Mouse (Mus musculus) kidney, adult 2 months (tissue): ENCODE data around the gene Lyrm7.

Source experiments
- CTCF ChIP-seq: fragments of 200-500 bp; conservative IDR thresholded peaks from 2 replicates; pipeline ENCODE4 v1.5.1; 2011; ENCODE audit warnings: low read depth, mild to moderate bottlenecking, control low read depth, low read length, moderate library complexity, mixed read lengths; ENCODE audit not compliant: insufficient read depth, insufficient read length
- POLR2A ChIP-seq: fragments of 200-500 bp; IDR thresholded peaks from one replicate; pipeline ENCODE4 v1.6.1; 2011; ENCODE audit warnings: low read depth, low read length, control low read depth

DNA sequence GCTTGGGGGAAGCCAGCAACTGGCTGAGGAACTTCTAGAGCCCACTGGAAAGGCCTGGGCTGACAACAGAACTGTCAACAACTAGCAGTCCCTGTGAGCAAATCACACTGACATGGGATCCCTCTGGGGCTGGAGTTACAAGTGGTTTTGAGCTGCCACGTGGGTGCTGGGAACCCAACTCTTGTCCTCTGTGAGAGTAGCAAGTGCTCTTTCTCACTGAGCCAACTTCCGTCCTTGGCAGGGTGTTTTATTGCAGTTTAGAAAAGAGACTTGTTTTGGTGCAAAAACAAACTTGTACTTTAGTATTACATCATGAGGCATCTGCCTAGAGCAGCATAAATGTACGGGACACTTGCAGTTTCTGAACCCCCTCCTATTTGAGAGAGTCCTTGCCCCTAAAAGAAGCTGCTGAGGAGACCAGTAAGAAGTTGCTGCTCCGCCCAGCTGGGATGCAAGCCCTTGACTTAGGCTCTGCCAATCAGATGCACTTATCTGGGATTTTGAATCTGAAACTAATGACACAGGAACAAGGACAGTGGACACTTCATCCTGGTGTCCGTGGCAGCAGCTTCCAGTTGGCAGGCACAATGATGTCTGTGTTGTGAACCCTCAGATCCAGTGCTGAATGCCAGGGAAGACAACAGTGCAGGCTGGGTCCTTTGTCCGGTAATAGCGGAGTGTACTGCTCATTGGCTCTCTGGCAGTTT is 11.3 kb upstream of the Lyrm7 start:
- TF ChIP-seq CTCF: no peak
- no peak for TF ChIP-seq POLR2A
